Mouse (Mus musculus): ENCODE measurements around the gene Gm45062.

DNA sequence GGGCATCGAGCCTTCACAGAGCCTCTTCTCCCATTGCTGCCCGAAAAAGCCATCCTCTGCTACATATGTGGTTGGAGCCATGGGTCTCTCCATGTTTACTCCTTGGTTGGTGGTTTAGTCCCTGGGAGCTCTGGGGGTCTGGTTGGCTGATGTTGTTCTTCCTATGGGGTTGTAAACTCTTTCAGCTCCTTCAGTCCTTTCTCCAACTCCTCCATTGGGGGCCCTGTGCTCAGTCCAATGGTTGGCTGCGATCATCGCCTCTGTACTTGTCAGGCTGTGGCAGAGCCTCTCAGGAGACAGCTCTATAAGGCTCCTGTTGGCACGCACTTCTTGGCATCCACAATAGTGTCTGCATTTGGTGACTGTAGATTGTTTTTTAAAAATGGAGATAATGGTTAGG lies 285.6 kb downstream of the Gm45062 start:
- no peak for TF ChIP-seq CTCF (IDR thresholded peaks at IDR 0.05; ENCODE audit: insufficient read depth, low read length)
- no peak for TF ChIP-seq POLR2A (IDR thresholded peaks at IDR 0.05; ENCODE audit: borderline replicate concordance, extremely low read depth, low read depth, low read length)
